Mouse (Mus musculus) thymus, postnatal 36 days (tissue): ENCODE measurements around the gene Lrrc8a.

Source experiments
- DNase-seq, 2 experiments: peaks; one replicate each; pipeline ENCODE4 v3.0.0; 2022; ENCODE audit warnings: mixed read lengths in 2 of 2

The Lrrc8a gene

GRCm38 (mm10) chr2:30309351-30309750 lies 71.8 kb downstream of the Lrrc8a start:
- DNase-seq: no peak

- no peak for DNase-seq
These were observed 74.0 kb downstream of the Lrrc8a start for GRCm38 (mm10) chr2:30311481-30311880.
